Mouse (Mus musculus) heart, embryonic 14.5 days (tissue): ENCODE data around the gene Gpc3. TPM values are rescaled to one million over a fixed set of nuclear protein-coding genes. Genes with fewer than 3 reads are reported as not detected.
A peak's percentile ranks its signal among the peaks of the same experiment; 100 is the strongest.

Experiments used
- ATAC-seq: fragments of 200-750 bp; cut with Nextera tagmentation; 2 replicates; pipeline ENCODE4 v1.8.0; 2017; ENCODE audit warnings: low read depth, moderate TSS enrichment; ENCODE audit not compliant: insufficient number of reproducible peaks, insufficient read depth, low FRiP score
- H3K27ac ChIP-seq, 2 experiments: fragments of 200-500 bp in 1 of 2; fragments of 300-500 bp in 1 of 2; sonication (generic) in 1 of 2; replicated peaks in 1 of 2; 2 replicates each; pipeline ENCODE4 v1.5.1; 2012 to 2014; ENCODE audit warnings: low read depth in 2 of 2, low read length in 2 of 2, control low read depth in 1 of 2, mild to moderate bottlenecking in 1 of 2, mixed read lengths in 1 of 2; ENCODE audit not compliant: control insufficient read depth in 1 of 2, insufficient read depth in 1 of 2
- H3K27me3 ChIP-seq: fragments of 300-500 bp; sonication (generic); 2 replicates; pipeline ENCODE4 v1.6.1; 2014; ENCODE audit warnings: mild to moderate bottlenecking, low read length, control low read depth; ENCODE audit not compliant: control insufficient read depth, insufficient read depth
- H3K36me3 ChIP-seq: fragments of 300-500 bp; sonication (generic); 2 replicates; pipeline ENCODE4 v1.6.1; 2014; ENCODE audit warnings: mild to moderate bottlenecking, control low read depth, low read length, mixed read lengths; ENCODE audit not compliant: control insufficient read depth, insufficient read depth
- H3K4me1 ChIP-seq, 2 experiments: fragments of 200-500 bp in 1 of 2; fragments of 300-500 bp in 1 of 2; sonication (generic) in 1 of 2; 2 replicates each; pipeline ENCODE4 v1.6.1; 2012 to 2014; ENCODE audit warnings: low read length in 2 of 2, control low read depth in 1 of 2, mixed read lengths in 1 of 2; ENCODE audit not compliant: control insufficient read depth in 2 of 2, insufficient read depth in 2 of 2
- H3K4me2 ChIP-seq: fragments of 300-500 bp; sonication (generic); 2 replicates; pipeline ENCODE4 v1.6.1; 2014; ENCODE audit warnings: mild to moderate bottlenecking, low read length
- H3K4me3 ChIP-seq, 2 experiments: fragments of 200-500 bp in 1 of 2; fragments of 300-500 bp in 1 of 2; sonication (generic) in 1 of 2; 2 replicates each; pipeline ENCODE4 v1.5.1; 2012 to 2014; ENCODE audit warnings: low read length in 2 of 2, mild to moderate bottlenecking in 2 of 2, control low read depth in 1 of 2, low read depth in 1 of 2, moderate library complexity in 1 of 2; ENCODE audit not compliant: control insufficient read depth in 1 of 2, insufficient read depth in 1 of 2
- H3K9ac ChIP-seq: fragments of 300-500 bp; sonication (generic); 2 replicates; pipeline ENCODE4 v1.6.1; 2014; ENCODE audit warnings: mild to moderate bottlenecking, low read length
- H3K9me3 ChIP-seq: fragments of 300-500 bp; sonication (generic); 2 replicates; pipeline ENCODE4 v1.6.1; 2016; ENCODE audit warnings: low read length, control low read depth; ENCODE audit not compliant: control insufficient read depth
- WGBS: fragments of 180-500 bp; shearing (Covaris S2); extraction: QIAGEN DNeasy Blood & Tissue Kit; methylation state at CpG from one replicate; pipeline ENCODE4 v1.1.7; 2014; 5-methylcytosine and 5-hydroxymethylcytosine counted together
- polyA plus RNA-seq: library from polyadenylated mRNA; unstranded; fragments of >200 nt; fragmentation: Nextera tagmentation; extraction: Ambion mirVana; gene quantifications from 2 replicates; pipeline ENCODE4 v1.2.1, GENCODE M21; 2014

Gene Gpc3
- polyA plus RNA-seq, 1 experiment from 2014 or later = 579 TPM

- no peak overlapping the region for H3K9ac ChIP-seq
Measured at GRCm38 (mm10) chrX:52526086-52526485, 87.7 kb downstream of the Gpc3 start.

GRCm38 (mm10) chrX:52525132-52525531 is 88.6 kb downstream of the Gpc3 start:
- 43% methylated on average over 3 of the region's 3 CpGs for WGBS
- H3K4me1 ChIP-seq = no peaks in the 10 kb centered on the region
- no peak overlapping the region for H3K4me2 ChIP-seq
- H3K27me3 ChIP-seq = no peaks in the 10 kb centered on the region
- ATAC-seq = no peak
- H3K27ac ChIP-seq = no peak overlapping the region
- no peak overlapping the region for H3K9ac ChIP-seq
- no peaks in the 10 kb centered on the region for H3K36me3 ChIP-seq
- no peaks in the 10 kb centered on the region for H3K9me3 ChIP-seq
- H3K4me3 ChIP-seq = no peak overlapping the region

More at GRCm38 (mm10) chrX:52526086-52526485, 87.7 kb downstream of the Gpc3 start:
- no peak overlapping the region for H3K4me3 ChIP-seq
- H3K9me3 ChIP-seq = no peaks in the 10 kb centered on the region
- H3K27ac ChIP-seq = no peak overlapping the region
- H3K36me3 ChIP-seq = no peaks in the 10 kb centered on the region
- 65% methylated on average over 5 of the region's 5 CpGs for WGBS
- H3K4me1 ChIP-seq = no peaks in the 10 kb centered on the region
- ATAC-seq = no peak
- no peaks in the 10 kb centered on the region for H3K27me3 ChIP-seq
- H3K4me2 ChIP-seq = no peak overlapping the region

GRCm38 (mm10) chrX:52514553-52514952 is 99.2 kb downstream of the Gpc3 start:
- H3K27ac ChIP-seq = peak overlapping the region in 1 of 2 experiments; percentile 51; a peak in 1 of 4 replicates

GRCm38 (mm10) chrX:52511151-52511550 is 102.6 kb downstream of the Gpc3 start:
- Histone ChIP-seq H3K36me3 (no peaks in the 10 kb centered on the region), H3K9ac (no peak overlapping the region), H3K9me3 (no peaks in the 10 kb centered on the region), H3K4me3 (no peak overlapping the region), H3K4me1 (peaks cover 0 to 14% of the 10 kb centered on the region in 2 experiments), H3K27ac (no peak overlapping the region), H3K27me3 (no peaks in the 10 kb centered on the region), H3K4me2 (no peak overlapping the region)
- 78% methylated on average over 4 of the region's 4 CpGs for WGBS
- ATAC-seq = no peak

More at GRCm38 (mm10) chrX:52514553-52514952, 99.2 kb downstream of the Gpc3 start:
- H3K9me3 ChIP-seq = no peaks in the 10 kb centered on the region
- H3K36me3 ChIP-seq = no peaks in the 10 kb centered on the region
- peak; percentile 35; the same call in 1 of the 2 replicates for ATAC-seq
- H3K9ac ChIP-seq = no peak overlapping the region
- no peaks in the 10 kb centered on the region for H3K27me3 ChIP-seq
- H3K4me3 ChIP-seq = no peak overlapping the region
- no peak overlapping the region for H3K4me2 ChIP-seq
- peaks cover 0 to 12% of the 10 kb centered on the region in 2 experiments for H3K4me1 ChIP-seq
- WGBS = 30% methylated on average over 3 of the region's 3 CpGs

- H3K9me3 ChIP-seq = no peaks in the 10 kb centered on the region
- no peaks in the 10 kb centered on the region for H3K36me3 ChIP-seq
- no peak overlapping the region for H3K27ac ChIP-seq
- no peak overlapping the region for H3K4me3 ChIP-seq
- no peak overlapping the region for H3K9ac ChIP-seq
- no peaks in the 10 kb centered on the region for H3K27me3 ChIP-seq
- no peak overlapping the region for H3K4me2 ChIP-seq
- WGBS = 31% methylated on average over 3 of the region's 3 CpGs
- peaks cover 0 to 12% of the 10 kb centered on the region in 2 experiments; a peak in 2 of 4 replicates for H3K4me1 ChIP-seq
- peak; percentile 47; the same call in 1 of the 2 replicates for ATAC-seq
Measured at GRCm38 (mm10) chrX:52503857-52504256, 109.9 kb downstream of the Gpc3 start.

GRCm38 (mm10) chrX:52489461-52489860 is 124.3 kb downstream of the Gpc3 start:
- Histone ChIP-seq H3K27ac (no peak overlapping the region), H3K9me3 (no peaks in the 10 kb centered on the region), H3K27me3 (no peaks in the 10 kb centered on the region), H3K36me3 (no peaks in the 10 kb centered on the region), H3K4me3 (no peak overlapping the region), H3K4me1 (no peaks in the 10 kb centered on the region), H3K9ac (no peak overlapping the region), H3K4me2 (no peak overlapping the region)
- 72% methylated on average over 4 of the region's 4 CpGs for WGBS
- no peak for ATAC-seq

GRCm38 (mm10) chrX:52455074-52455588 is 158.6 kb downstream of the Gpc3 start:
- Histone ChIP-seq H3K27me3 (no peaks in the 10 kb centered on the region), H3K36me3 (no peaks in the 10 kb centered on the region), H3K9me3 (no peaks in the 10 kb centered on the region), H3K27ac (peak overlapping the region; percentile 41 to 75), H3K4me1 (peaks cover 0 to 8% of the 10 kb centered on the region in 2 experiments; a peak in 2 of 4 replicates), H3K9ac (no peak overlapping the region), H3K4me2 (0 out of 2 replicates have a peak overlapping the region, but pooled peaks have one; percentile 5), H3K4me3 (no peak overlapping the region)
- ATAC-seq = no peak
- WGBS = 36% methylated on average over 5 of the region's 5 CpGs
